Mouse (Mus musculus): ENCODE results near the gene Yjefn3.

The Yjefn3 gene

GRCm38 (mm10) chr8:69848951-69849350 lies 53.6 kb downstream of the Yjefn3 start:
- no peak for ATAC-seq (ENCODE audit: insufficient number of reproducible peaks, low FRiP score, low TSS enrichment)

DNA sequence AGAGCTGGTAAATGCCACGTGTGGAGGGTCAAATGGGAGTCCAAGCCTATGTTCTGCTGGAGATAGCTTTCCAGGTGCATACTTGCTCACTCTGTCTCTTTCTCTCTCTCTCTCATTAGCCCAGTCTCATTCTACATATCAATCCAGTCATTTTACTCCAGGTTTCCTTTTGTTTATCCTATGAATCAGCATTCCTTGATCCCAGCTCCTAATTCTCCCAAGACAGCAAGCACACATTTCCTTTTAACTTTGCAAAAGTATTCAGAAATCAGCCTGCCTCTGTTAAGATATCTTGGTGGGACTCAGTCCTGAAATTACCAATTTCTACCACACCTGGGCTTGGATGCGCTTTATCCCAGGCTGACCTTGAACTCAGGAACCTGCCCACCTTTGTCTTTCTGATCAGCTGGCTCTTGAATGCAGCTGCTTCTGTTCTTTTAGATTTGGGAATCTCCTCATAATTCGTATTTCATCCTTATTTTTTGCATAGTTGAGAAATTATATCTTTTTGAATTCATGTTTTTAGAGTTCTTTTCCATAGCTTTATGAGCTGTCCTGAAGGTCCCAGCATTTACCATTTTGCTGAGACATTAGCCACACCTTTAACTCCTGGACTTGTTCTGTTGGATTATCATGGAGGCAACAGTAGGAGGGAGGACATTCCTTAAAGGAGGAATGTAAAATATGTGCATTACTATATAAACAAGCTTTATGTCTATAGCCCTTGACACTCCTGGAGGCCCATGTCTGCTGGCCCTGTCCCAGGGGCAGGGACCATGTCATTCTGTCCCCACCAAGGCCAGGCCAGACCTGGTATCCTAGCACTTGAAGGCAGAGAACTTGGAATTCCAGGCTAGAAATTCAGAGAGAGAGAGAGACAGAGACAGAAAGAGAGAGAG lies 55.1 kb downstream of the Yjefn3 start:
- ATAC-seq (ENCODE audit: insufficient number of reproducible peaks, low FRiP score, low TSS enrichment) = no peak

All from cerebellum, adult (tissue).